Mouse (Mus musculus) heart, postnatal 0 days (tissue): ENCODE results near the gene Slc1a3. TPM values are rescaled to one million over a fixed set of nuclear protein-coding genes. Genes with fewer than 3 reads are reported as not detected.
A peak's percentile ranks its signal among the peaks of the same experiment; 100 is the strongest.

Source experiments
- ATAC-seq: fragments of 200-750 bp; cut with Nextera tagmentation; 2 replicates; pipeline ENCODE4 v1.8.0; 2017; ENCODE audit warnings: low read depth, moderate number of reproducible peaks, moderate library complexity; ENCODE audit not compliant: insufficient read depth
- DNase-seq: peaks from one replicate; pipeline ENCODE4 v3.0.0-alpha.2; 2016; ENCODE audit warnings: low spot score
- H3K27ac ChIP-seq: fragments of 300-500 bp; sonication (generic); 2 replicates; pipeline ENCODE4 v1.5.1; 2014; ENCODE audit warnings: low read depth, mild to moderate bottlenecking
- H3K27me3 ChIP-seq: fragments of 300-500 bp; sonication (generic); 2 replicates; pipeline ENCODE4 v1.6.1; 2014; ENCODE audit warnings: low read length, mixed read lengths; ENCODE audit not compliant: control insufficient read depth, insufficient read depth
- H3K36me3 ChIP-seq: fragments of 300-500 bp; sonication (generic); replicated peaks from 2 replicates; pipeline ENCODE4 v1.6.1; 2014; ENCODE audit warnings: low read length, mixed read lengths; ENCODE audit not compliant: control insufficient read depth, insufficient read depth
- H3K4me1 ChIP-seq: fragments of 300-500 bp; sonication (generic); 2 replicates; pipeline ENCODE4 v1.6.1; 2014; ENCODE audit warnings: antibody characterized with exemption; ENCODE audit not compliant: control insufficient read depth, insufficient read depth
- H3K4me2 ChIP-seq: fragments of 300-500 bp; sonication (generic); 2 replicates; pipeline ENCODE4 v1.6.1; 2014; ENCODE audit warnings: low read depth, mild to moderate bottlenecking, low read length, moderate library complexity
- H3K4me3 ChIP-seq: fragments of 300-500 bp; sonication (generic); 2 replicates; pipeline ENCODE4 v1.5.1; 2014; ENCODE audit warnings: low read depth, low read length
- H3K9ac ChIP-seq: fragments of 300-500 bp; sonication (generic); replicated peaks from 2 replicates; pipeline ENCODE4 v1.6.1; 2014; ENCODE audit warnings: low read depth, low read length, mixed read lengths
- H3K9me3 ChIP-seq: fragments of 300-500 bp; sonication (generic); replicated peaks from 2 replicates; pipeline ENCODE4 v1.6.1; 2016; ENCODE audit warnings: low read length; ENCODE audit not compliant: control insufficient read depth
- CTCF ChIP-seq: IDR thresholded peaks from 2 replicates; pipeline ENCODE4 v1.5.1; 2016; ENCODE audit warnings: antibody characterized with exemption, control low read depth, low read depth
- EP300 ChIP-seq: IDR thresholded peaks from 2 replicates; pipeline ENCODE4 v1.6.1; 2016; ENCODE audit warnings: antibody characterized with exemption, low read depth
- WGBS: fragments of 180-500 bp; shearing (Covaris S2); extraction: QIAGEN DNeasy Blood & Tissue Kit; methylation state at CpG from one replicate; pipeline ENCODE4 v1.1.7; 2014; 5-methylcytosine and 5-hydroxymethylcytosine counted together
- polyA plus RNA-seq: library from polyadenylated mRNA; unstranded; fragments of >200 nt; fragmentation: Nextera tagmentation; extraction: Ambion mirVana; gene quantifications from 2 replicates; pipeline ENCODE4 v1.2.1, GENCODE M21; 2015
- total RNA-seq: library from RNA; depleted of rRNA; stranded (reverse); fragments of >200 nt; gene quantifications from 2 replicates; pipeline ENCODE4 v1.2.3, GENCODE M21; 2014; ENCODE audit warnings: low replicate concordance; rRNA removed

Slc1a3 gene
- total RNA-seq, result 0.85 and 1.3 TPM in 2 replicates
- 1.8 and 2.6 TPM in 2 replicates for polyA plus RNA-seq

DNA sequence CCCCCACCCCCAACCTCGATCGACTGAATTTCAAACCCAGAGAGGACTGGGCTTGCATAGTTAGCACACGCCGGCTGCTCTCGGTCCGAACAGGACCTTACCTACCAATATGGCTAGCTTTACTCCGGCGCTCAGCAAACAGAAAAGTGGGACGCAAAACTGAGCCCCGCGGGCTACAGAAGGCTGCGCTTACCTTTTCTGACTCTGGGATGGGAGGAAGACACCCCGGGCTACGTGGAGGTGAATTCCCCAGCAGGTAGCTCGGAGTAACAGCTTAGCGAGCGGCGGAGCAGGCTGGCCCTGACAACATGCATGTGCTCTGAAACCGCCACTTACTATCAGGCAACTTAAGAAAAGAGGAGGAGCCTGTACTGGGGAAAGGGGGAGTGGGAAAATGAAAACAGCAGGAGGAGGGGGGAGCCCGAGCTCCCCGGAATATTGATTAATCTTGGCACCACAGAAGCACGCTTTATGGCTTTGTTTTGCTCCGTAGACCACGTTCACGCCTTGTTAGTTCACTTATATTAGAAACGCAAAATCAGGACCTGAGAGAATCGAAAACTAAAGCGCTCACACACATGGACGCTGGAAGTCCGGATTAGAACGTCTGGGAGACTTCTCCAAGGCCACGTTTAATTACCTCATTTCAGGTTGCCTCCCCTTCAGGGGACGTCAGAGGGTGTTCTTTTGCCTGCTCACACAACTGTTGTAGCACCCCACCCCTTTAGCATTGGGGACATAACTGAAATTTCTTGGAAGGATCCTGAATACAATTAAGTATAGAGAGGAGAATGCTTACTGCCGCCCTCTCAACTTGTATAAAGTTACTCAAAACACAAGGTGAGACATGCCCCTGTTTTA, at the start of gene Slc1a3:
Gene Slc1a3, minus strand, starts transcription at position 619 of the 861 bp plus-strand sequence.
- H3K4me2 ChIP-seq, result peak within 1 kb of the TSS; percentile 93
- H3K36me3 ChIP-seq, result no peaks in the 10 kb centered on the region
- H3K9ac ChIP-seq, result peak within 1 kb of the TSS; percentile 57
- 0 out of 2 replicates have a peak, but pooled peaks cover 2% of the 10 kb centered on the region for H3K27me3 ChIP-seq
- no peak within 1 kb of the TSS for H3K27ac ChIP-seq
- WGBS, result 1% methylated on average over 34 of the region's 34 CpGs
- peak within 1 kb of the TSS; percentile 76 for H3K4me3 ChIP-seq
- no peaks in the 10 kb centered on the region for H3K9me3 ChIP-seq
- TF ChIP-seq EP300, result no peak
- ATAC-seq (peak; percentile 41; the same call in 1 of the 2 replicates), DNase-seq (peak; percentile 31)
- H3K4me1 ChIP-seq, result no peaks in the 10 kb centered on the region

DNA sequence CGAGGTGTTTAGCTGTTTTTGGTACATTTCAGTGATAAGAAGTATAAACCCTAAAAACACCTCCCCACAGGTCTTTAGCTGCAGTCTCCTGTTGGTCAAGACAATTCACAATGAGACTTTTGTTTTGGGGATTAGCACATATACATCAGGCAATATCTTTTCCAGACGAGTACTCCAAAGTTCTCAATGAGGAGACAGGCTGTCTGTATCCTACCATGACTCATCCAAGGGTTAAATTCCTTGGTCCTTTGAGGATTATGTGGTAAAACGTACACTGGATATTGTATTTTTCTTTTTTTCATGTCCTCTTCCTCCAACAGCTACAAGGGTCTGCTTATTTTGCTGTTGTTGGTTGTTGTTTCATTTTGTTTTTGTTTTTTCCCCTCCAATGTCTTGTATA, 48.5 kb upstream of the Slc1a3 start:
- no peak for TF ChIP-seq CTCF
- WGBS, result 56% methylated on average over 3 of the region's 3 CpGs
- H3K9ac ChIP-seq, result no peak overlapping the region
- no peaks in the 10 kb centered on the region for H3K4me1 ChIP-seq
- no peaks in the 10 kb centered on the region for H3K36me3 ChIP-seq
- H3K4me2 ChIP-seq, result no peak overlapping the region
- H3K4me3 ChIP-seq, result no peak overlapping the region
- DNase-seq, result no peak
- no peaks in the 10 kb centered on the region for H3K27me3 ChIP-seq
- H3K9me3 ChIP-seq, result no peaks in the 10 kb centered on the region
- H3K27ac ChIP-seq, result no peak overlapping the region
- ATAC-seq, result no peak

DNA sequence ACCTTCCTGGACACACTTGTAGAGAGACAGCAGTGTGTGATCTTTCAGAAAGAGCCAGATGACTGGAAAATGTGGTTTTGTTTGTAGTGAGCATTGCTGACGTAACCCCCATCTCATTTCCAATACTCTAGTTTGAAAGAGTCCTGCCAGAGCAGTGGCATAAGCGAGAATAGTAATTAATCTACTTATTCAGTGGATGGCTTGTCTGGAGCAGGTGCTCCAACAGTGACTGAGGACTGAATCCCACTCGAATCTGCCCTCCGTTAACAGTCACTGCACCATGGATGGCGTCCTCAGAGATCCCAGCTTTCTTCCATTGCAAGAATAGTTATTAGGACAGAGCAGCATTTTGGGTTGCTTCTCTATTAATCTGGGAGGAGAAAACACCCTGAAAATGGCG, 45.9 kb upstream of the Slc1a3 start:
- Histone ChIP-seq H3K9ac (no peak overlapping the region), H3K27ac (no peak overlapping the region), H3K36me3 (no peaks in the 10 kb centered on the region), H3K9me3 (no peaks in the 10 kb centered on the region), H3K4me2 (no peak overlapping the region), H3K27me3 (no peaks in the 10 kb centered on the region), H3K4me3 (no peak overlapping the region), H3K4me1 (no peaks in the 10 kb centered on the region)
- WGBS, result 81% methylated on average over 6 of the region's 6 CpGs
- DNase-seq (no peak), ATAC-seq (no peak)
- no peak for TF ChIP-seq CTCF
- no peak for TF ChIP-seq EP300

DNA sequence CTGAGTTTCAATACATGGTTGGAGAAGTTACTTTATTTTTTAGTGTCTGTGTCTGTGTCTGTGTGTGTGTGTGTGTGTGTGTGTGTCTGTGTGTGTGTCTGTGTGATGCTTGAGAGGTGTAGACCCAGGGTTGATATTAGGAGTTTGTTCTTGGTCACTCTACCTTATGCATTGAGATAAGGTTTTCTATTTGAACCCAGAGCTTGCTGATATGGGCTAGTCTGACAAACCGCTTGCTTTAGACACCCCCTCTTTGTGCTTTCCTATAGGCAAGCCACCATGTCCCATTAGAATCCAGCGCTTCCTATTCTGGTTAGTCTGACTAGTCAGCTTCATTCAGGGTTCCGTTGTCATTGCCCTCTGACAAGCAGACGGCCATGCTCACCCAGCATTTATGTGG, 39.2 kb upstream of the Slc1a3 start:
- no peaks in the 10 kb centered on the region for H3K4me1 ChIP-seq
- no peak overlapping the region for H3K4me2 ChIP-seq
- DNase-seq (no peak), ATAC-seq (no peak)
- no peaks in the 10 kb centered on the region for H3K9me3 ChIP-seq
- H3K27ac ChIP-seq, result no peak overlapping the region
- TF ChIP-seq CTCF, result no peak
- no peak for TF ChIP-seq EP300
- H3K36me3 ChIP-seq, result no peaks in the 10 kb centered on the region
- H3K4me3 ChIP-seq, result no peak overlapping the region
- 82% methylated on average over 4 of the region's 4 CpGs for WGBS
- no peak overlapping the region for H3K9ac ChIP-seq
- H3K27me3 ChIP-seq, result no peaks in the 10 kb centered on the region

DNA sequence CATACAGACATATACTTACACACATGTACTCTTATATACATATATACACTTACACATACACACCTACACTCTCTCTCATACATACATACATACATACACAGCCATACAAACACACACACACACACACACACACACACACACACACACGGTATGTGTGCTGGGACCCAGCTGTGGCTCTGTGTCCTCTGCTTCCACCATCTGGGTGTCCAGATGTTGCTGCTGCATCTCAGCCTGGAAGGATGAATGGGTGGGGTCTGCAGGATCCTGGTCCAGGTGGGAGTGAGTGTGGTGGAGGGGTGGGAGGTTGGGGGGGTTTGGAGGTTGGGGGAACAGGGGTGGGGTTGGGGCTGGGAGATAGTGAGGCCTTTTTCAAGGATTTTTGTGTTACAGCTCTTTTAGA, 38.2 kb upstream of the Slc1a3 start:
- ATAC-seq, result no peak
- Histone ChIP-seq H3K27ac (no peak overlapping the region), H3K9me3 (no peaks in the 10 kb centered on the region), H3K4me2 (no peak overlapping the region), H3K9ac (no peak overlapping the region), H3K4me1 (no peaks in the 10 kb centered on the region), H3K27me3 (no peaks in the 10 kb centered on the region), H3K4me3 (no peak overlapping the region), H3K36me3 (no peaks in the 10 kb centered on the region)
- DNase-seq, result no peak
- WGBS, result 86% methylated on average over 1 of the region's 1 CpGs
- TF ChIP-seq CTCF (no peak), EP300 (no peak)
